Mouse (Mus musculus) hindbrain, postnatal 0 days (tissue): ENCODE results near the gene Aig1. TPM values are rescaled to one million over a fixed set of nuclear protein-coding genes. Genes with fewer than 3 reads are reported as not detected.
"Not testable (repeated sequence)": the region's sequence is repeated elsewhere in the genome, so short reads cannot be mapped to it uniquely, and the experiment has no call there.

Experiments
- ATAC-seq: fragments of 200-750 bp; cut with Nextera tagmentation; 2 replicates; pipeline ENCODE4 v1.8.0; 2017; ENCODE audit warnings: mild to moderate bottlenecking, moderate TSS enrichment, moderate library complexity
- DNase-seq: peaks from one replicate; pipeline ENCODE4 v3.0.0-alpha.2; 2015; ENCODE audit warnings: low spot score
- H3K27ac ChIP-seq: fragments of 300-500 bp; sonication (generic); 2 replicates; pipeline ENCODE4 v1.5.1; 2014; ENCODE audit warnings: mild to moderate bottlenecking
- H3K27me3 ChIP-seq: fragments of 300-500 bp; sonication (generic); 2 replicates; pipeline ENCODE4 v1.6.1; 2014; ENCODE audit warnings: low read length, mixed read lengths; ENCODE audit not compliant: insufficient read depth
- H3K36me3 ChIP-seq: fragments of 300-500 bp; sonication (generic); 2 replicates; pipeline ENCODE4 v1.6.1; 2014; ENCODE audit warnings: low read length, mixed read lengths; ENCODE audit not compliant: insufficient read depth
- H3K4me1 ChIP-seq: fragments of 300-500 bp; sonication (generic); 2 replicates; pipeline ENCODE4 v1.6.1; 2014; ENCODE audit warnings: antibody characterized with exemption, low read length, mixed read lengths; ENCODE audit not compliant: insufficient read depth
- H3K4me2 ChIP-seq: fragments of 300-500 bp; sonication (generic); 2 replicates; pipeline ENCODE4 v1.6.1; 2014; ENCODE audit warnings: low read depth, mild to moderate bottlenecking, low read length, moderate library complexity, mixed read lengths
- H3K4me3 ChIP-seq: fragments of 300-500 bp; sonication (generic); 2 replicates; pipeline ENCODE4 v1.5.1; 2014; ENCODE audit warnings: low read length
- H3K9ac ChIP-seq: fragments of 300-500 bp; sonication (generic); replicated peaks from 2 replicates; pipeline ENCODE4 v1.6.1; 2014; ENCODE audit warnings: mild to moderate bottlenecking, low read length, moderate library complexity, mixed read lengths
- H3K9me3 ChIP-seq: fragments of 300-500 bp; sonication (generic); 2 replicates; pipeline ENCODE4 v1.6.1; 2016; ENCODE audit warnings: low read length, mixed read lengths
- CTCF ChIP-seq: IDR thresholded peaks from 2 replicates; pipeline ENCODE4 v1.5.1; 2016; ENCODE audit warnings: antibody characterized with exemption, control low read depth, low read depth
- WGBS: fragments of 180-500 bp; shearing (Covaris S2); extraction: QIAGEN DNeasy Blood & Tissue Kit; methylation state at CpG from one replicate; pipeline ENCODE4 v1.1.7; 2014; 5-methylcytosine and 5-hydroxymethylcytosine counted together
- polyA plus RNA-seq: library from polyadenylated mRNA; unstranded; fragments of >200 nt; fragmentation: Nextera tagmentation; extraction: Ambion mirVana; gene quantifications from 2 replicates; pipeline ENCODE4 v1.2.1, GENCODE M21; 2015
- total RNA-seq: library from RNA; depleted of rRNA; stranded (reverse); fragments of >200 nt; gene quantifications from 2 replicates; pipeline ENCODE4 v1.2.3, GENCODE M21; 2014; rRNA removed

Aig1 gene
- total RNA-seq = 123 and 126 TPM in 2 replicates
- polyA plus RNA-seq = 102 and 105 TPM in 2 replicates

- no peaks in the 10 kb centered on the region for H3K36me3 ChIP-seq
- peak within 1 kb of the TSS; percentile 82 for H3K4me2 ChIP-seq
- no peaks in the 10 kb centered on the region for H3K9me3 ChIP-seq
- H3K27ac ChIP-seq = peak within 1 kb of the TSS; percentile 92
- TF ChIP-seq CTCF = no peak
- ATAC-seq = peak; percentile 94
- no peaks in the 10 kb centered on the region for H3K27me3 ChIP-seq
- DNase-seq = peak; percentile 86
- WGBS = 1% methylated on average over 72 of the region's 77 CpGs
- peak within 1 kb of the TSS; percentile 77 for H3K4me3 ChIP-seq
- peaks cover 4% of the 10 kb centered on the region; the same call in 1 of the 2 replicates for H3K4me1 ChIP-seq
- peak within 1 kb of the TSS; percentile 96 for H3K9ac ChIP-seq
Observed at GRCm38 (mm10) chr10:13868371-13869321, at the start of gene Aig1. Gene Aig1, minus strand, starts transcription at chr10:13868980.

GRCm38 (mm10) chr10:13916645-13917342 is 48.0 kb upstream of the Aig1 start:
- ATAC-seq (peak; percentile 95), DNase-seq (peak; percentile 72)
- H3K9me3 ChIP-seq = no peaks in the 10 kb centered on the region
- H3K4me1 ChIP-seq = no peaks in the 10 kb centered on the region
- WGBS = 22% methylated on average over 12 of the region's 12 CpGs
- TF ChIP-seq CTCF = no peak
- 0 out of 2 replicates have a peak overlapping the region, but pooled peaks have one; percentile 24 for H3K4me2 ChIP-seq
- no peak overlapping the region for H3K9ac ChIP-seq
- H3K27me3 ChIP-seq = no peaks in the 10 kb centered on the region
- H3K36me3 ChIP-seq = no peaks in the 10 kb centered on the region
- 0 out of 2 replicates have a peak overlapping the region, but pooled peaks have one; percentile 36 for H3K27ac ChIP-seq
- no peak overlapping the region for H3K4me3 ChIP-seq

GRCm38 (mm10) chr10:13915211-13915610 is 46.4 kb upstream of the Aig1 start:
- no peaks in the 10 kb centered on the region for H3K9me3 ChIP-seq
- no peak overlapping the region for H3K9ac ChIP-seq
- H3K27me3 ChIP-seq = no peaks in the 10 kb centered on the region
- H3K4me3 ChIP-seq = no peak overlapping the region
- DNase-seq = no peak
- ATAC-seq = no peak
- WGBS = 45% methylated on average over 3 of the region's 3 CpGs
- no peaks in the 10 kb centered on the region for H3K4me1 ChIP-seq
- no peaks in the 10 kb centered on the region for H3K36me3 ChIP-seq
- no peak overlapping the region for H3K4me2 ChIP-seq
- no peak for TF ChIP-seq CTCF
- H3K27ac ChIP-seq = no peak overlapping the region

GRCm38 (mm10) chr10:13913689-13914088 is 44.9 kb upstream of the Aig1 start:
- TF ChIP-seq CTCF = peak; percentile 12; the same call in 1 of the 2 replicates

GRCm38 (mm10) chr10:13906261-13906741 is 37.5 kb upstream of the Aig1 start:
- no peak for DNase-seq
- Histone ChIP-seq H3K27me3 (no peaks in the 10 kb centered on the region), H3K4me3 (no peak overlapping the region), H3K27ac (0 out of 2 replicates have a peak overlapping the region, but pooled peaks have one; percentile 7), H3K4me1 (no peaks in the 10 kb centered on the region), H3K9me3 (no peaks in the 10 kb centered on the region), H3K36me3 (no peaks in the 10 kb centered on the region), H3K9ac (no peak overlapping the region), H3K4me2 (no peak overlapping the region)
- no peak for ATAC-seq
- 67% methylated on average over 8 of the region's 8 CpGs for WGBS
- no peak for TF ChIP-seq CTCF

More at GRCm38 (mm10) chr10:13913689-13914088, 44.9 kb upstream of the Aig1 start:
- H3K9ac ChIP-seq = no peak overlapping the region
- H3K27ac ChIP-seq = no peak overlapping the region
- H3K27me3 ChIP-seq = no peaks in the 10 kb centered on the region
- H3K36me3 ChIP-seq = no peaks in the 10 kb centered on the region
- H3K4me2 ChIP-seq = no peak overlapping the region
- H3K4me3 ChIP-seq = no peak overlapping the region
- no peak for DNase-seq
- no peaks in the 10 kb centered on the region for H3K4me1 ChIP-seq
- no peak for ATAC-seq
- H3K9me3 ChIP-seq = no peaks in the 10 kb centered on the region

GRCm38 (mm10) chr10:13905618-13906017 is 36.8 kb upstream of the Aig1 start:
- no peak overlapping the region for H3K4me2 ChIP-seq
- no peak overlapping the region for H3K27ac ChIP-seq
- H3K4me3 ChIP-seq = no peak overlapping the region
- TF ChIP-seq CTCF = no peak
- H3K36me3 ChIP-seq = no peaks in the 10 kb centered on the region
- H3K9me3 ChIP-seq = no peaks in the 10 kb centered on the region
- DNase-seq = no peak
- H3K27me3 ChIP-seq = no peaks in the 10 kb centered on the region
- no peak overlapping the region for H3K9ac ChIP-seq
- 89% methylated on average over 9 of the region's 9 CpGs for WGBS
- H3K4me1 ChIP-seq = no peaks in the 10 kb centered on the region
- ATAC-seq = no peak

- DNase-seq, H3K4me1 ChIP-seq, H3K9ac ChIP-seq, H3K27ac ChIP-seq, H3K4me3 ChIP-seq, H3K9me3 ChIP-seq, H3K4me2 ChIP-seq, H3K27me3 ChIP-seq, H3K36me3 ChIP-seq, ATAC-seq: not testable (repeated sequence)
- WGBS = 93% methylated on average over 6 of the region's 7 CpGs
Observed at GRCm38 (mm10) chr10:13892762-13893161, 24.0 kb upstream of the Aig1 start.
